Mouse (Mus musculus): ENCODE data around the gene Alpl.

GRCm38 (mm10) chr4:137831598-137831997 is 35.4 kb upstream of the Alpl start:
- TF ChIP-seq POLR2A (IDR thresholded peaks at IDR 0.05; ENCODE audit: extremely low read depth, insufficient read depth, low read length) (no peak), CTCF (IDR thresholded peaks at IDR 0.05; ENCODE audit: low read depth, low read length) (no peak)
